Mouse (Mus musculus): ENCODE data around the gene Olfr1195.
"Not testable (repeated sequence)": the region's sequence is repeated elsewhere in the genome, so short reads cannot be mapped to it uniquely, and the experiment has no call there.

DNA sequence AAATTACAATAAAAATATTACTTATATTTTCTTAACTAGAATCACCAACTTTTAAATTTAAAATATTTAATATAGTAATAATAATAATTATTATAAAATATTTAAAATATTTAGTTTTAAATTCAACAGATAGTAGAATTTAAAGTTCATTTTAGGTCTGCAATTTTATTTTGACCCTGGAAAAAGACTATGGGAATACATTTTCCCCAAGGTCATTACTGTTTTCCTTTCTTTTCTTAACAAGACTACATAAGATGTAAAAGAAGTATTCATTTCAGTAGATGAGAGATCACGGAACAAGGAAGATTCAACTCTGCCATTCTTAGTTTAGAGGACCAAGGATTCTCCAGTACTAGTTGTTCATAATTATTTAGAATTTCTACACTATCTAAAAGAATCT lies 48.7 kb downstream of the Olfr1195 start, which contains the start of gene Olfr1191-ps1:
- TF ChIP-seq MAFK (IDR thresholded peaks at IDR 0.05; ENCODE audit: insufficient read depth, low read depth, low read length); HCFC1 (IDR thresholded peaks at IDR 0.05; ENCODE audit: borderline replicate concordance, insufficient read depth, low read length): not testable (repeated sequence)

Data from ES-E14 (cell line).